Mouse (Mus musculus) intestine, postnatal 0 days (tissue): ENCODE data around the gene Tyrp1. TPM values are rescaled to one million over a fixed set of nuclear protein-coding genes. Genes with fewer than 3 reads are reported as not detected.

ENCODE experiments used
- ATAC-seq: fragments of 200-750 bp; cut with Nextera tagmentation; 2 replicates; pipeline ENCODE4 v1.8.0; 2017; ENCODE audit warnings: mild to moderate bottlenecking, moderate TSS enrichment, moderate library complexity
- H3K27ac ChIP-seq: fragments of 300-500 bp; sonication (generic); 2 replicates; pipeline ENCODE4 v1.5.1; 2014; ENCODE audit warnings: mild to moderate bottlenecking, low read depth, low read length, moderate library complexity
- H3K27me3 ChIP-seq: fragments of 300-500 bp; sonication (generic); replicated peaks from 2 replicates; pipeline ENCODE4 v1.6.1; 2014; ENCODE audit warnings: low read length, mixed read lengths; ENCODE audit not compliant: control insufficient read depth, insufficient read depth
- H3K36me3 ChIP-seq: fragments of 300-500 bp; sonication (generic); 2 replicates; pipeline ENCODE4 v1.6.1; 2014; ENCODE audit warnings: mild to moderate bottlenecking, moderate library complexity; ENCODE audit not compliant: control insufficient read depth, insufficient read depth
- H3K4me1 ChIP-seq: fragments of 300-500 bp; sonication (generic); replicated peaks from 2 replicates; pipeline ENCODE4 v1.6.1; 2014; ENCODE audit warnings: antibody characterized with exemption, low read length, mixed read lengths; ENCODE audit not compliant: control insufficient read depth, insufficient read depth
- H3K4me2 ChIP-seq: fragments of 300-500 bp; sonication (generic); replicated peaks from 2 replicates; pipeline ENCODE4 v1.6.1; 2014; ENCODE audit warnings: low read depth, mild to moderate bottlenecking, moderate library complexity
- H3K4me3 ChIP-seq: fragments of 300-500 bp; sonication (generic); 2 replicates; pipeline ENCODE4 v1.5.1; 2014; ENCODE audit warnings: low read depth, low read length
- H3K9ac ChIP-seq: fragments of 300-500 bp; sonication (generic); 2 replicates; pipeline ENCODE4 v1.6.1; 2014; ENCODE audit warnings: mild to moderate bottlenecking, low read depth, low read length
- H3K9me3 ChIP-seq: fragments of 300-500 bp; sonication (generic); 2 replicates; pipeline ENCODE4 v1.6.1; 2016; ENCODE audit warnings: mixed run types; ENCODE audit not compliant: control insufficient read depth
- CTCF ChIP-seq: sonication (generic); IDR thresholded peaks from 2 replicates; pipeline ENCODE4 v1.5.1; 2016; ENCODE audit warnings: low read depth, mild to moderate bottlenecking, control low read depth, antibody characterized with exemption, moderate library complexity
- WGBS: fragments of 180-500 bp; shearing (Covaris S2); extraction: QIAGEN DNeasy Blood & Tissue Kit; methylation state at CpG from one replicate; pipeline ENCODE4 v1.1.7; 2014; 5-methylcytosine and 5-hydroxymethylcytosine counted together
- polyA plus RNA-seq: library from polyadenylated mRNA; unstranded; fragments of >200 nt; fragmentation: Nextera tagmentation; extraction: Ambion mirVana; gene quantifications from 2 replicates; pipeline ENCODE4 v1.2.1, GENCODE M21; 2015

The Tyrp1 gene
- polyA plus RNA-seq, 1 experiment from 2014 or later = not detected

GRCm38 (mm10) chr4:80864511-80864922 is 30.6 kb downstream of the Tyrp1 start:
- 3% methylated on average over 17 of the region's 17 CpGs for WGBS
- Histone ChIP-seq H3K9me3 (no peaks in the 10 kb centered on the region), H3K27me3 (no peaks in the 10 kb centered on the region), H3K4me1 (no peaks in the 10 kb centered on the region), H3K4me3 (peak overlapping the region; percentile 18; the same call in 1 of the 2 replicates), H3K36me3 (no peaks in the 10 kb centered on the region), H3K27ac (no peak overlapping the region), H3K9ac (no peak overlapping the region), H3K4me2 (peak overlapping the region; percentile 62)
- ATAC-seq = no peak
- TF ChIP-seq CTCF = no peak

GRCm38 (mm10) chr4:80866065-80866464 is 32.1 kb downstream of the Tyrp1 start:
- peak; percentile 82 for TF ChIP-seq CTCF
- Histone ChIP-seq H3K4me2 (no peak overlapping the region), H3K4me1 (no peaks in the 10 kb centered on the region), H3K27me3 (no peaks in the 10 kb centered on the region), H3K9me3 (no peaks in the 10 kb centered on the region), H3K9ac (no peak overlapping the region), H3K27ac (no peak overlapping the region), H3K36me3 (no peaks in the 10 kb centered on the region), H3K4me3 (no peak overlapping the region)
- no peak for ATAC-seq
- WGBS = 6% methylated on average over 5 of the region's 5 CpGs

GRCm38 (mm10) chr4:80869598-80869997 is 35.7 kb downstream of the Tyrp1 start:
- H3K9me3 ChIP-seq = no peaks in the 10 kb centered on the region
- H3K4me1 ChIP-seq = peaks cover 3% of the 10 kb centered on the region; the same call in 1 of the 2 replicates
- ATAC-seq = no peak
- no peak overlapping the region for H3K9ac ChIP-seq
- TF ChIP-seq CTCF = peak; percentile 52
- H3K27ac ChIP-seq = no peak overlapping the region
- no peaks in the 10 kb centered on the region for H3K27me3 ChIP-seq
- H3K36me3 ChIP-seq = no peaks in the 10 kb centered on the region
- H3K4me3 ChIP-seq = no peak overlapping the region
- no peak overlapping the region for H3K4me2 ChIP-seq
- WGBS = 26% methylated on average over 2 of the region's 2 CpGs

GRCm38 (mm10) chr4:80872847-80873644 is 39.1 kb downstream of the Tyrp1 start:
- H3K36me3 ChIP-seq = no peaks in the 10 kb centered on the region
- no peak overlapping the region for H3K4me3 ChIP-seq
- peaks cover 3% of the 10 kb centered on the region; the same call in 1 of the 2 replicates for H3K4me1 ChIP-seq
- H3K9ac ChIP-seq = no peak overlapping the region
- peak; percentile 26; the same call in 1 of the 2 replicates for ATAC-seq
- no peaks in the 10 kb centered on the region for H3K27me3 ChIP-seq
- H3K9me3 ChIP-seq = no peaks in the 10 kb centered on the region
- TF ChIP-seq CTCF = peak; percentile 74
- H3K27ac ChIP-seq = no peak overlapping the region
- 35% methylated on average over 6 of the region's 6 CpGs for WGBS
- H3K4me2 ChIP-seq = no peak overlapping the region

GRCm38 (mm10) chr4:80874121-80874859 is 40.4 kb downstream of the Tyrp1 start:
- H3K36me3 ChIP-seq = no peaks in the 10 kb centered on the region
- H3K9me3 ChIP-seq = no peaks in the 10 kb centered on the region
- H3K4me1 ChIP-seq = peaks cover 3% of the 10 kb centered on the region; the same call in 1 of the 2 replicates
- TF ChIP-seq CTCF = no peak
- H3K27ac ChIP-seq = no peak overlapping the region
- H3K9ac ChIP-seq = no peak overlapping the region
- WGBS = 31% methylated on average over 5 of the region's 5 CpGs
- no peaks in the 10 kb centered on the region for H3K27me3 ChIP-seq
- no peak overlapping the region for H3K4me3 ChIP-seq
- ATAC-seq = peak; percentile 90
- no peak overlapping the region; the same call in 1 of the 2 replicates for H3K4me2 ChIP-seq

GRCm38 (mm10) chr4:80875055-80875454 is 41.1 kb downstream of the Tyrp1 start:
- no peaks in the 10 kb centered on the region for H3K36me3 ChIP-seq
- H3K4me3 ChIP-seq = no peak overlapping the region
- TF ChIP-seq CTCF = no peak
- H3K4me1 ChIP-seq = peaks cover 3% of the 10 kb centered on the region; the same call in 1 of the 2 replicates
- no peak for ATAC-seq
- no peak overlapping the region for H3K9ac ChIP-seq
- no peaks in the 10 kb centered on the region for H3K9me3 ChIP-seq
- no peak overlapping the region for H3K27ac ChIP-seq
- 55% methylated on average over 4 of the region's 4 CpGs for WGBS
- no peak overlapping the region for H3K4me2 ChIP-seq
- no peaks in the 10 kb centered on the region for H3K27me3 ChIP-seq
